ENCODE assay signal across 17 mouse cellular contexts in the genomic region with DNA sequence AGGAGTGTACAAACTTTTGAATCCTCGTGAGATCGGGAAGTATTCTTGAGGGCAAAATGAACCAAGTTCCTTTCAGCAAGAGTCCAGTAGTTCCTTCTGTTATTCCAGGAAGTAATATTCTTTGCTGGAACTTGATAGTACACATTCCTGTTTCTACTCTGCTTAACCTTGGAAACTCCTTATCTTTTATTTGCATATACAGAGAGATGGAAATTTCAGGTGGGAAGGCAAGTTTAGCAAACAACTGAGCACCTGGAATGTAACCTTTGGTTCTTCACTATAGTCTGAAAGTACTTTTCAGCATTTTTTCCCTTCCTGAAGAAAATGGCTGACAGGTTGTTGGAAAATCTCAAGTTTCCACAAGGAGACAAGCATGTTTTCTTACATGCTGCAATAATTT. TPM values are rescaled to one million over a fixed set of nuclear protein-coding genes. Genes with fewer than 3 reads are reported as not detected.
DNase-seq lines count a peak whose midpoint lies in the region; ATAC-seq and TF ChIP-seq lines count a peak whose summit lies in the region.
"Had no signal": no experiment of that assay in that cellular context is flagged by ENCODE, and none has a peak within 500 bp of the region (broad histone marks: within the 10 kb centered on the region; RNA-seq: fewer than 3 reads in every experiment).

No protein-coding gene starts in this region.

- intact Hi-C loops in heart, postnatal 10 days (cut with DNase I) = no loop called here

- DNase-seq in heart, postnatal 10 days = no peak
- peak; percentile 18 for DNase-seq in lung, embryonic 14.5 days
- DNase-seq in lung, postnatal 36 days = no peak
- DNase-seq in gastrocnemius, postnatal 25 days = no peak
- DNase-seq in spleen, postnatal 14 days (ENCODE audit: low spot score in 2 of 2) = no peak
- DNase-seq: adrenal gland, adult 2 months; cerebellum, adult 2 months; heart, postnatal 14 days; kidney, postnatal 14 days; retina, postnatal 1 day; thymus, postnatal 25 days had no signal

- no peaks in the 10 kb centered on the region for H3K27me3 ChIP-seq in heart, embryonic 13.5 days (replicated peaks)
- no peaks in the 10 kb centered on the region for H3K27me3 ChIP-seq in lung, embryonic 14.5 days (ENCODE audit: insufficient read depth, low read length)
- no peaks in the 10 kb centered on the region for H3K27me3 ChIP-seq in intestine, embryonic 16.5 days (replicated peaks; ENCODE audit: control insufficient read depth, insufficient read depth, low read length)
- no peaks in the 10 kb centered on the region for H3K27me3 ChIP-seq in stomach, embryonic 15.5 days (replicated peaks)
- H3K27me3 ChIP-seq: neural tube, embryonic 15.5 days had no signal

- no peak overlapping the region for H3K4me3 ChIP-seq in heart, embryonic 13.5 days
- H3K4me3 ChIP-seq in lung, embryonic 14.5 days (ENCODE audit: low read depth, low read length) = no peak overlapping the region
- H3K4me3 ChIP-seq in intestine, embryonic 16.5 days (ENCODE audit: low read length) = no peak overlapping the region
- no peak overlapping the region for H3K4me3 ChIP-seq in stomach, embryonic 15.5 days (replicated peaks)
- H3K4me3 ChIP-seq: neural tube, embryonic 15.5 days had no signal

- no peak for TF ChIP-seq CTCF in lung, embryonic 14.5 days (IDR thresholded peaks at IDR 0.05; ENCODE audit: low read depth)

- WGBS in heart, embryonic 13.5 days = 67% methylated on average over 2 of the region's 2 CpGs
- 63% methylated on average over 2 of the region's 2 CpGs for WGBS in lung, embryonic 14.5 days
- 39% methylated on average over 2 of the region's 2 CpGs for WGBS in intestine, embryonic 16.5 days
- WGBS in stomach, embryonic 15.5 days = 45% methylated on average over 2 of the region's 2 CpGs

- no peak overlapping the region for H3K9ac ChIP-seq in heart, embryonic 13.5 days
- no peak overlapping the region for H3K9ac ChIP-seq in lung, embryonic 14.5 days
- H3K9ac ChIP-seq in intestine, embryonic 16.5 days (ENCODE audit: low read depth, low read length) = no peak overlapping the region
- H3K9ac ChIP-seq in stomach, embryonic 15.5 days = no peak overlapping the region
- H3K9ac ChIP-seq: neural tube, embryonic 15.5 days had no signal

- no peak overlapping the region for H3K4me2 ChIP-seq in heart, embryonic 13.5 days
- H3K4me2 ChIP-seq in lung, embryonic 14.5 days = no peak overlapping the region
- peak overlapping the region; percentile 33; the same call in 1 of the 2 replicates for H3K4me2 ChIP-seq in intestine, embryonic 16.5 days (ENCODE audit: low read depth, low read length)
- H3K4me2 ChIP-seq in stomach, embryonic 15.5 days = peak overlapping the region; percentile 22; the same call in 1 of the 2 replicates
- H3K4me2 ChIP-seq: neural tube, embryonic 15.5 days had no signal

- 0 out of 2 replicates have a peak overlapping the region, but pooled peaks have one; percentile 24 for H3K27ac ChIP-seq in heart, embryonic 13.5 days (replicated peaks)
- H3K27ac ChIP-seq in lung, embryonic 14.5 days (ENCODE audit: low read depth) = peak overlapping the region; percentile 6; the same call in 1 of the 2 replicates
- peak overlapping the region; percentile 91 for H3K27ac ChIP-seq in intestine, embryonic 16.5 days (ENCODE audit: low read length)
- H3K27ac ChIP-seq in stomach, embryonic 15.5 days = peak overlapping the region; percentile 92
- H3K27ac ChIP-seq: neural tube, embryonic 15.5 days had no signal

- H3K4me1 ChIP-seq in heart, embryonic 13.5 days = peaks cover 31% of the 10 kb centered on the region
- H3K4me1 ChIP-seq in lung, embryonic 14.5 days (ENCODE audit: insufficient read depth) = 0 out of 2 replicates have a peak, but pooled peaks cover 2% of the 10 kb centered on the region
- H3K4me1 ChIP-seq in intestine, embryonic 16.5 days (ENCODE audit: control insufficient read depth, insufficient read depth, low read length) = peaks cover 7% of the 10 kb centered on the region
- H3K4me1 ChIP-seq in stomach, embryonic 15.5 days = peaks cover 3% of the 10 kb centered on the region

- no peak for ATAC-seq in heart, embryonic 13.5 days (ENCODE audit: extremely low read depth, insufficient number of reproducible peaks, low FRiP score, low TSS enrichment)
- no peak for ATAC-seq in lung, embryonic 14.5 days (ENCODE audit: insufficient read depth)
- ATAC-seq in intestine, embryonic 16.5 days = 0 out of 2 replicates have a peak, but pooled peaks have one; percentile 3
- ATAC-seq in stomach, embryonic 15.5 days (ENCODE audit: insufficient read depth, low FRiP score, low read depth) = no peak
- ATAC-seq: forebrain, embryonic 14.5 days; hindbrain, embryonic 16.5 days had no signal

- H3K9me3 ChIP-seq in heart, embryonic 13.5 days = no peaks in the 10 kb centered on the region
- no peaks in the 10 kb centered on the region for H3K9me3 ChIP-seq in lung, embryonic 14.5 days (ENCODE audit: low read depth, low read length)
- H3K9me3 ChIP-seq in intestine, embryonic 16.5 days (ENCODE audit: control insufficient read depth, low read length) = no peaks in the 10 kb centered on the region
- no peaks in the 10 kb centered on the region for H3K9me3 ChIP-seq in stomach, embryonic 15.5 days
- H3K9me3 ChIP-seq: neural tube, embryonic 15.5 days had no signal

- peaks cover 22% of the 10 kb centered on the region for H3K36me3 ChIP-seq in heart, embryonic 13.5 days
- H3K36me3 ChIP-seq in lung, embryonic 14.5 days (ENCODE audit: insufficient read depth) = peaks cover 16% of the 10 kb centered on the region
- H3K36me3 ChIP-seq in intestine, embryonic 16.5 days (ENCODE audit: control insufficient read depth, insufficient read depth, low read length) = peaks cover 10% of the 10 kb centered on the region
- peaks cover 7% of the 10 kb centered on the region for H3K36me3 ChIP-seq in stomach, embryonic 15.5 days

RNA-seq across cellular contexts. Expression of a gene that starts 2.3 kb away (rescaled TPM):
- 46.6 and 48.7 TPM in 2 replicates for polyA plus RNA-seq in heart, embryonic 13.5 days (2015; fragmentation: Nextera tagmentation; extraction: Ambion mirVana)
- total RNA-seq in heart, postnatal 10 days (2021) = 1 to 10 TPM; 6.1 to 7.0 TPM
- polyA plus RNA-seq in lung, embryonic 14.5 days (2014; fragmentation: Nextera tagmentation; extraction: Ambion mirVana) = 90.7 and 91.0 TPM in 2 replicates
- 41.6 and 47.9 TPM in 2 replicates for polyA plus RNA-seq in intestine, embryonic 16.5 days (2015; fragmentation: Nextera tagmentation; extraction: Ambion mirVana)
- polyA plus RNA-seq in stomach, embryonic 15.5 days (2015; fragmentation: Nextera tagmentation; extraction: Ambion mirVana) = 66.2 and 67.6 TPM in 2 replicates
- total RNA-seq in gastrocnemius, postnatal 25 days (2021) = under 1 TPM; 0.59 to 0.64 TPM

RNA-seq across cellular contexts. Expression of a gene that starts 16.0 kb away (rescaled TPM):
- 10.3 and 11.3 TPM in 2 replicates for polyA plus RNA-seq in heart, embryonic 13.5 days (2015; fragmentation: Nextera tagmentation; extraction: Ambion mirVana)
- total RNA-seq in heart, postnatal 10 days (2021) = 1 to 10 TPM; 7.2 to 8.2 TPM
- polyA plus RNA-seq in lung, embryonic 14.5 days (2014; fragmentation: Nextera tagmentation; extraction: Ambion mirVana) = 17.8 and 19.0 TPM in 2 replicates
- 11.9 and 12.5 TPM in 2 replicates for polyA plus RNA-seq in intestine, embryonic 16.5 days (2015; fragmentation: Nextera tagmentation; extraction: Ambion mirVana)
- 16.3 and 17.8 TPM in 2 replicates for polyA plus RNA-seq in stomach, embryonic 15.5 days (2015; fragmentation: Nextera tagmentation; extraction: Ambion mirVana)
- total RNA-seq in gastrocnemius, postnatal 25 days (2021) = 1 to 10 TPM; 5.6 to 7.3 TPM

Comparison
In these comparisons a context has a peak if more than half of its experiments do, and no peak if none do; other contexts are left out.
1. H3K27ac ChIP-seq: peak in every context shown above with its lines; median percentile 92 in stomach, embryonic 15.5 days; 91 in intestine, embryonic 16.5 days; 24 in heart, embryonic 13.5 days; 6 in lung, embryonic 14.5 days.
2. H3K4me2 ChIP-seq: peak in intestine, embryonic 16.5 days (single experiment) and stomach, embryonic 15.5 days (single experiment); none in heart, embryonic 13.5 days (single experiment) and lung, embryonic 14.5 days (single experiment).